Mouse (Mus musculus): Measurements from ENCODE around the gene Jph4. TPM values are rescaled to one million over a fixed set of nuclear protein-coding genes. Genes with fewer than 3 reads are reported as not detected.

Jph4 gene
- total and polyA plus RNA-seq, 3 experiments: not detected

DNA sequence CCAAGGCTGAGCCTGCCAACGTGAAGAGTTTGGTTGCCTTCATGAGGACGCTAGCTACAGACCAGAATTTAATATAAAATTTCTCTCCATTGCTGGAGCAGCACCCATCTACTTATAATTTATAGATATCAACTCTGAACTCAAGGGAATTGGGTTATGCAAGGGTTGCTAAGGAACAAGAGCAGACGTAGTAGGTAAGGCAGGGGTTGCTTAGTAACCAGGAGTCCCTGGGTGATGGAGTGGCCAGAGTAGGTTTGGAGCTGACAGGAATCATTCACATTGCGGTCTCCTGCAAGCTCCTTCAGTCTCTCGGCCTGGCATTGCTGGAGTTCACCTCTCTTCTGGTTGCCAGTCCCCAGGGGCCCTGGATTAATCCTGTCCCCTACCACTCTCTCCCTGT is 32.3 kb upstream of the Jph4 start:
- Histone ChIP-seq H3K9ac (ENCODE audit: control insufficient read depth, low read depth, low read length, poor library complexity, severe bottlenecking) (no peak overlapping the region), H3K4me1 (ENCODE audit: control insufficient read depth in 1 of 2, insufficient read depth in 2 of 2, low read length in 2 of 2) (no peaks in the 10 kb centered on the region; a peak in 1 of 4 replicates), H3K4me3 (ENCODE audit: control insufficient read depth in 1 of 2, insufficient read depth in 1 of 2, low read depth in 2 of 2, low read length in 2 of 2) (no peak overlapping the region), H3K27me3 (ENCODE audit: control insufficient read depth in 1 of 2, insufficient read depth in 2 of 2, low read length in 2 of 2) (peaks cover 2 to 3% of the 10 kb centered on the region in 2 experiments), H3K79me2 (ENCODE audit: control insufficient read depth, insufficient read depth, low read length, poor library complexity) (no peaks in the 10 kb centered on the region), H3K36me3 (ENCODE audit: control insufficient read depth in 1 of 2, insufficient read depth in 2 of 2, low read length in 2 of 2) (no peaks in the 10 kb centered on the region), H3K27ac (ENCODE audit: control insufficient read depth, low read depth, low read length) (no peak overlapping the region), H3K9me3 (replicated peaks; ENCODE audit: insufficient read depth, low read length) (no peaks in the 10 kb centered on the region)
- TF ChIP-seq ZNF384 (IDR thresholded peaks at IDR 0.05; ENCODE audit: low read depth, low read length): no peak
- TF ChIP-seq NELFE (IDR thresholded peaks at IDR 0.05; ENCODE audit: low read depth, low read length): no peak
- no peak for TF ChIP-seq MEF2A (IDR thresholded peaks at IDR 0.05; ENCODE audit: extremely low read depth, insufficient replicate concordance, low read depth, low read length, poor library complexity, severe bottlenecking)
- no peak for TF ChIP-seq POLR2AphosphoS5 (IDR thresholded peaks at IDR 0.05; ENCODE audit: borderline replicate concordance, low read depth, low read length)
- no peak for TF ChIP-seq ZC3H11A (IDR thresholded peaks at IDR 0.05; ENCODE audit: low read depth, low read length)
- TF ChIP-seq CHD1 (IDR thresholded peaks at IDR 0.05; ENCODE audit: low read depth, low read length): no peak
- no peak for TF ChIP-seq MXI1 (IDR thresholded peaks at IDR 0.05; ENCODE audit: low read depth, low read length)
- no peak for TF ChIP-seq SIN3A (IDR thresholded peaks at IDR 0.05; ENCODE audit: low read length)
- no peak for TF ChIP-seq ELF1 (IDR thresholded peaks at IDR 0.05; ENCODE audit: low read depth, low read length)
- TF ChIP-seq USF1 (IDR thresholded peaks at IDR 0.05; ENCODE audit: low read depth, low read length): no peak
- no peak for TF ChIP-seq TAL1 (IDR thresholded peaks at IDR 0.05; ENCODE audit: low read length)
- TF ChIP-seq GATA1 (IDR thresholded peaks at IDR 0.05; ENCODE audit: low read depth, low read length): no peak
- TF ChIP-seq POLR2AphosphoS2 (IDR thresholded peaks at IDR 0.05; ENCODE audit: low read length): no peak
- no peak for TF ChIP-seq MAX (IDR thresholded peaks at IDR 0.05; ENCODE audit: low read length)
- no peak for TF ChIP-seq EP300 (IDR thresholded peaks at IDR 0.05; ENCODE audit: low read depth in 1 of 2, low read length in 2 of 2)
- TF ChIP-seq BHLHE40 (IDR thresholded peaks at IDR 0.05; ENCODE audit: borderline replicate concordance, low read depth, low read length): no peak
- no peak for DNase-seq (ENCODE audit: low read depth, low spot score)

GRCm38 (mm10) chr14:55148363-55148915 is 31.7 kb upstream of the Jph4 start:
- H3K4me1 ChIP-seq (ENCODE audit: control insufficient read depth in 1 of 2, insufficient read depth in 2 of 2, low read length in 2 of 2): no peaks in the 10 kb centered on the region; a peak in 1 of 4 replicates
- H3K36me3 ChIP-seq (ENCODE audit: control insufficient read depth in 1 of 2, insufficient read depth in 2 of 2, low read length in 2 of 2): no peaks in the 10 kb centered on the region
- peaks cover 2 to 3% of the 10 kb centered on the region in 2 experiments for H3K27me3 ChIP-seq (ENCODE audit: control insufficient read depth in 1 of 2, insufficient read depth in 2 of 2, low read length in 2 of 2)
- peak; percentile 72 to 91 (median 83) for TF ChIP-seq CTCF (IDR thresholded peaks at IDR 0.05 in 2 of 3, conservative IDR thresholded peaks at IDR 0.05 in 1 of 3; ENCODE audit: control insufficient read depth in 1 of 3, insufficient read depth in 1 of 3, low read depth in 2 of 3, low read length in 3 of 3, poor library complexity in 1 of 3, severe bottlenecking in 1 of 3)
- TF ChIP-seq RAD21 (IDR thresholded peaks at IDR 0.05; ENCODE audit: low read depth, low read length): peak; percentile 74
- no peak for TF ChIP-seq ZMIZ1 (IDR thresholded peaks at IDR 0.05; ENCODE audit: low read depth, low read length)
- TF ChIP-seq POLR2AphosphoS2 (IDR thresholded peaks at IDR 0.05; ENCODE audit: low read length): no peak
- peak; percentile 71 for TF ChIP-seq SMC3 (IDR thresholded peaks at IDR 0.05; ENCODE audit: low read depth, low read length)
- TF ChIP-seq POLR2A (IDR thresholded peaks at IDR 0.05; ENCODE audit: control insufficient read depth in 1 of 2, insufficient read depth in 1 of 2, low read depth in 1 of 2, low read length in 2 of 2, poor library complexity in 1 of 2): no peak
- TF ChIP-seq ZC3H11A (IDR thresholded peaks at IDR 0.05; ENCODE audit: low read depth, low read length): peak; percentile 49; the same call in 1 of the 2 replicates
- no peak overlapping the region for H3K27ac ChIP-seq (ENCODE audit: control insufficient read depth, low read depth, low read length)
- H3K79me2 ChIP-seq (ENCODE audit: control insufficient read depth, insufficient read depth, low read length, poor library complexity): no peaks in the 10 kb centered on the region
- H3K9me3 ChIP-seq (replicated peaks; ENCODE audit: insufficient read depth, low read length): no peaks in the 10 kb centered on the region
- H3K4me3 ChIP-seq (ENCODE audit: control insufficient read depth in 1 of 2, insufficient read depth in 1 of 2, low read depth in 2 of 2, low read length in 2 of 2): no peak overlapping the region
- H3K9ac ChIP-seq (ENCODE audit: control insufficient read depth, low read depth, low read length, poor library complexity, severe bottlenecking): no peak overlapping the region
- DNase-seq (ENCODE audit: low read depth, low spot score): peak; percentile 55

Data from MEL (cell line).